Mouse (Mus musculus) ES-E14 (cell line): Measurements from ENCODE around the gene Fgd2.

ENCODE experiments used
- HCFC1 ChIP-seq: IDR thresholded peaks from 2 replicates; pipeline ENCODE4 v1.6.1; 2012; ENCODE audit warnings: low read length, inconsistent platforms, borderline replicate concordance; ENCODE audit not compliant: insufficient read depth
- MAFK ChIP-seq: IDR thresholded peaks from 2 replicates; pipeline ENCODE4 v1.6.1; 2014; ENCODE audit warnings: mild to moderate bottlenecking, low read depth, low read length, inconsistent platforms; ENCODE audit not compliant: insufficient read depth
- ZC3H11A ChIP-seq: IDR thresholded peaks from 2 replicates; pipeline ENCODE4 v1.6.1; 2012; ENCODE audit warnings: low read depth, mild to moderate bottlenecking, inconsistent platforms, low read length, borderline replicate concordance

DNA sequence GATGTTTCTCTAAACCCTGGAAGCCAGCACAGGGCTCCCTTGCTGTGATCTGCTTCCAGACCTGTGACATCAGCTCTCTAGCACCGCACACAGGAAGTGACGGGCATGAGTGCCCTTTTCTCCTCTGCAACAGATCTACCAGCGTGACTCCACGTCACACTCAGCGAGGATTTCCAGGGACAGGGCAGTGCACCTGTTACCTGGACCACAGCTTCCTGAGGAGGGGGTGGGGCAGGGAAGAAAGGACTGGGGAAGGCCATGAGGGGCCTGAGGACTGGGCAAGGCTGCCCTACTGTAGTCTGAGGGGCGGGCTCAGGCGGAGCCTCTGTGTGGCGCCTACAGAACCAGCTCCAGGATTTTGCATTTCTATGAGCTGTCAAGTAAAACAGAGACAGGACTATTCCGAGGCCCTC, 19.1 kb upstream of the Fgd2 start:
- TF ChIP-seq HCFC1 (no peak), ZC3H11A (no peak), MAFK (no peak)
